Mouse (Mus musculus): ENCODE measurements around the gene Col4a3.

The Col4a3 gene

DNA sequence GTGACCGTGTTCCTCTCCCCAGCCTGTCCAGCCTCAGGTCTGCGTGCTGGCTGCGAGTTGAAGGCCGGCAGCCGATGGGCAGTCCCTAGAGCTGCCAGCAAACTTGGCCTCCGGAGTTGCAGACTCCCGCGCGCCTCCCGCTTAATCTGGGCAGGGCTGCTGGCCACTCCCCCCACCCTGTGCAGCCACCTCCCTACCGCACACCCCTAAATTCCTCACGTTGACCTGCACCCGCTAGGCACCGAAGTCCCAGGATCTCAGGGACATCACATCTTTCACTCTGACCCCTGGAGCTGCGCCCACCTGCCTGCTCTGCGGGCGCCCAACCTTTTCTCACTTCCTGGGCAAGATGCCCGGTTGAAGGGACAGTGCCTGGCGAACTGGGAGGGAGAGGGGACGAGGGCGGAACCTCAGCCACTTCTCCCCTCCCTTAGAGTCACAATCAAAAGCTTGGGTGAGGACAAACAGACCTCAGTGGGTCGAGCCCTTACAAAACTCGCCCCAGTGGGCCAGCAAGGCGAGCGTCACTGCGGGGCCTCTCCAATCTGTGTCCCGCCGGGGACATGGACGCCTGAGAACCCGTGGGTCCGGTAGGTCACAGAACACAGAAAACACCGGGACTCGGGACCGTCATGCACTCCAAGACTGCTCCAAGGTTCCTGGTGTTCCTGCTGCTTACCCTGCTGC, at the start of gene Col4a3, which contains the start of gene Col4a4:
Col4a3 (plus strand) TSS at position 209 of the 687 bp plus-strand sequence.
Col4a4 (minus strand) TSS at position 137 of the 687 bp plus-strand sequence.
- DNase-seq = peak; percentile 70

GRCm38 (mm10) chr1:82537848-82538247, 48.9 kb upstream of the Col4a3 start:
- no peak for DNase-seq

DNA sequence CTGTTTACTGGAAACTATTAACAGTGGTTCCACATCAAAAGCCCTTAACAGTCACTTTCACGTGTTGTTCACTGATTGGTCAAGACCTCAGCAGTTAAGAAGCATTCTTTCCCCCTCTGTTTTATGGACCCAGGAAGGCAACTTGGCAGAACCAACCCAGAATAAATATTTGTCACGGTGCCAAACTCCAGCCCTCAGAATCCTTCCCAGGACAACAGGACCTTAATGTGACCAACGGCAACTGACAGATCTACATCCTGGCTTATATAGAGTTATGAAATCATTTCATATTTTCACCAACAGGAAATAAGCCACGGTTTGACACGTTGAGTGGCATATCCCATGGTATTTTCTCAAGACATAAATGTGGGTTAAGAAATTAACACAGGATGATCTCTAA, 46.7 kb upstream of the Col4a3 start:
- no peak for DNase-seq

GRCm38 (mm10) chr1:82543934-82544333, 42.8 kb upstream of the Col4a3 start:
- no peak for DNase-seq

DNA sequence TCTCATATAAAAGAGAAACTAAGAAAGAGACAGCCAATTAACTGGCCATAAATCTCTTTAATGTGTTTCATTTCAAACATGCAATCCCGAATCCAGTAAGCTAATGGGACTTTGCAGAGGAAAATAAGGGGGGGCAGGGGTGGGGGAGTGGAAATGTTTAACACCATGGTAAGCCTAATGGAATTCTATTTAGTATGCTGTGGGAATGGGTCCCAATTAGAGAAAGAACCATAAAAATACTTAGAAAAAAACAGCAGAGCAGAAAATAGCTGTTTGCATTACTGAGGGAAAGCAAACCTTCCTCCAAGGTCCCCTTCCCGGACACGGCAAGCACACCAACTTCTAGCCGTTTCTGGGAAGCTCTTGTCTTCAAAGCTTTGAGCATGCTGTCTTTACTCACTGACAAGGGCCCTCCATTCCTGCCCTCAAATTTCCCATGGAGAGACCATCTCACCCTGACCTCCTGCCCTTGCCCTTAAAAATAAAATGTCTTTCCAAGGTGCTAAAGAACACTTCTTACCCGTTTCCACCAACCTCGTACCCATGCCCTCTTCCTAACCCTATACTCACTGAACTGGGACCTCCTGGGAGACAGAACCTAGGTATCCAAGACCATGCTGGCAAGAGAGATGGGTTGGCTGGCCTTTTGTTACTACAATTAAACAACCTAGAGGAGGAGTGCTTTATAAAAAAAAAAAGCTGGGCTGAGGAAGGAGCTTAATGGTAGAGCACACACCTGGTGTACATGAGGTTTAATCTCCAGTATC, 42.1 kb upstream of the Col4a3 start:
- no peak for DNase-seq

DNA sequence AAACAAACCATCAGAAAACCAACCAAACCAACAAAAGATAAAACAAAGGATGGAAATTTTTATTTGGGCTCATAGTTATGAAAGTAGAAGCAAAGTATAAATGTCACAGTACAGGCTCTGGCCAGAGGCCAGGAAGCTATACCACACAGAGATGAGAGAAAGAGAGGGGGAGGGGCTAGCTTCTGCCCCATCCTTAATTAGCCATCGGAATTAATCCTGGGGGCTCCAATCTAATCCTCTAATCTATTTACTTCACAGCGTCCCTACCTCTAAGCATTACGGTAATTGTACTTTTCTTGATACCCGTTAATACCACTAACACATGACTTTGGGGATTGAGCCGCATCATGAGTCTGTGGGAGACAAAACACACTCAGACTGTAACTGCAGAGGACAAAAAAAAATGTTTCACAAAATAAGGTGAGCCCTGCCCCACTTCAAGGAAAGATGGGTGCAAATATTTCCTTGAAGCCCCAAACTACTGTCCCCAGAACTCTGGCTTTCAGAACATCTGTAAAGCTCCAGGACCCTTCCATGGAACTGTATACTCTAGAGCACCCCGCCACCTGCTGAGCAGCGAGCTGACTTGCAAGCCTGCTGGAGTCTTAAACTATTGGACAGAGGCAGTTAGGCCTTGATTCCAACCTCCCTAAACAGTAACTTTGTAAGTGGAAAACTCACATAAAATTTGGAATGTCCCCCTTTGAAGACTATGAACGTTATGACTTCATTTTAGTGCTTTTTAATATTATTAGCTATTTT, 41.3 kb upstream of the Col4a3 start:
- no peak for DNase-seq

GRCm38 (mm10) chr1:82554443-82554850, 32.3 kb upstream of the Col4a3 start:
- peak; percentile 26 for DNase-seq

GRCm38 (mm10) chr1:82554889-82555288, 31.8 kb upstream of the Col4a3 start:
- no peak for DNase-seq

DNA sequence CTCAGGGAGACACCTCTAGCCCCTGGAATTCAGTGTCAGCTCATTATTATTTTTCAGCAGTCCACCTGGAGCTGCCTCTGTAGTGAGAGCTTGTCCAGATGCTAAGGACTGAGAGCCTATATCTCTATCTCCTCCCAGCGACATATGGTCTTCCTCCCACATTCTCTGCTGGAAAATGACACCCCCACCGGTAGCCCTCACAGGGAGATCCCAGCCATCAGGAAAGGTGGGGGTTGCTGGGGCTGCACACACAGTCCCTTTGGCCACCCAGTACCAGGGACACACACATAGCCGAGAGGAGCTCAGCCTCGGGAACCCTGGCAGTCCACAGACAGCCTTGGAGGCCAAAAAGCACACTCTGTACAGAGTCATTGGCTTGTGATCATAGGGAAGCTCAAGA, 26.5 kb upstream of the Col4a3 start:
- no peak for DNase-seq

GRCm38 (mm10) chr1:82569405-82569804, 17.3 kb upstream of the Col4a3 start:
- no peak for DNase-seq

GRCm38 (mm10) chr1:82571758-82572157, 15.0 kb upstream of the Col4a3 start:
- peak; percentile 68 for DNase-seq

DNA sequence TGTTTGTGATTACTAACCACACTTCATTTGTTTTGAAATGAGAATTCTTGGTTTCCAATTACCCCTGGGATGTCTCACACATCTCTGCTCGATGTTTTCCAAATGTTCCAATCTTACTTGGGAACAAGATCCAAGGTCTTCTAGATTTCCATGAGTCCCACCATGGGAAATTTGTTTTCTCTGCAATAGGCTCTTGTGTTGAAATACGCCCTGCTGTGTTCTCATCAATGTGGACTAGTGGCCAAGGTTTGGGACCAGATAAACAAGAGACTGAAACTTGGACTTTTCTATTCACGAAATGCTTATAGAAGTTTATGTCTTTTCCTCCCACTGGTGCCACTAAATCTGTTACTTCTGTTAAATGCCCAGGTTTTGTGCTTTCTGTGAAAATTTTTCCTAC, 11.0 kb upstream of the Col4a3 start:
- no peak for DNase-seq

GRCm38 (mm10) chr1:82576182-82576581, 10.5 kb upstream of the Col4a3 start:
- DNase-seq = no peak

GRCm38 (mm10) chr1:82577339-82577738, 9.4 kb upstream of the Col4a3 start:
- DNase-seq = no peak

GRCm38 (mm10) chr1:82577915-82578314, 8.8 kb upstream of the Col4a3 start:
- DNase-seq = peak; percentile 93

- DNase-seq = peak; percentile 38
Observed at GRCm38 (mm10) chr1:82578320-82578719, 8.4 kb upstream of the Col4a3 start.

DNA sequence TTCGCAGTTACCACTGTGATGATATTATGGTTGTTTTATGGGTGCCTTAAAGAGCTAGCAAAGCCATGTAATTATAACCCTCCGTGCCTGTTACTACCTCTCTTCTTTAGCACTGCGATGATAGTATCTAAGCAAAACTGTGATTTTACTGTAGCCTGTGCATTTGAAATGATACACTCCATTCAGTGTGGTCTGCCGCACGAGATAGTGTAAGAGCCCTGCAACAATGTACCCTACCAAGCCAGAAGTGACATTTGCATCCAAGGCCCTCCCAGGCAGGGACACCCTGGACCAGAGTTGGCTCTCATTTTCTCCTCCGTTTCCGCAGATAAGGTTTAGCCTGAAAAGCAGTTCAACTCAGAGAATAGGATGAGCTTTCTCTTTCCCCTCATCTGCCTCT, 740 bp upstream of the Col4a3 start:
- no peak for DNase-seq

- no peak for DNase-seq
Observed at GRCm38 (mm10) chr1:82590266-82590665, 3.5 kb downstream of the Col4a3 start.

DNA sequence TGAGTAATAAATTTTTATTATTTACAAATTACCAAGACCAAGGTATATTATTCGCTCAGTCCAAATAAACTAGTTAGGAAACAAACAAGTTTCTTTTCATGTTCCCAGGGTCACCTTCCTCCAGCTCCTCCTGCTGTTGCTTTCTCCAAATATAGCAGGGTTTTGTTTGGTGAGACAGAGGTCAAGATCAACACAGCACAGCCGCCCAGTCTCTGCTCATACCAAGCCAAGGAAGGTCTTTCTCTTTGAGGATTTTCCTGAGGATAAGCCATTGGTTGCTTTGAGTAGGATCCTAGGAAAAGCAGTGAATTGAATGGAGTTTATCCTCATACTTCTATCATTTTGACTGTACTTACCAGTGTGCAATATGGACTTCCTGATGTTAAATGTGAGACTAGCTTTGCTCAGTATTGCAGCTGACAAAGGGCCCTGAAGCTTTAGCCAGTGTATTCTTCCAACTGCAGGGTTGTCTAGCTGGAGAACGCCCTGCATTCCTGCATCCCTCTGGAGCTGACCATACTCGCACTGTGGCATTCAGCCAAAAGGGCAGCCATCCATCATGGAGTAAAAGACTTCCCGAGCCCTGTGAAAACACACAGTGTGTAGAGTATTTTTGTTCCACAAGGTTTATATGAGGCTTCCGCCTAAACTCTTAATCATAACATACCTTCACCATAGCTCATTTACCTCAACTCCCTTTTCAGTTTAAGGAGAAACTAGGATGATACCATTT, 10.3 kb downstream of the Col4a3 start:
- peak; percentile 71 for DNase-seq

- DNase-seq = peak; percentile 47
Observed at GRCm38 (mm10) chr1:82603198-82603950, 16.7 kb downstream of the Col4a3 start.

- no peak for DNase-seq
Observed at GRCm38 (mm10) chr1:82605347-82605746, 18.6 kb downstream of the Col4a3 start.

DNA sequence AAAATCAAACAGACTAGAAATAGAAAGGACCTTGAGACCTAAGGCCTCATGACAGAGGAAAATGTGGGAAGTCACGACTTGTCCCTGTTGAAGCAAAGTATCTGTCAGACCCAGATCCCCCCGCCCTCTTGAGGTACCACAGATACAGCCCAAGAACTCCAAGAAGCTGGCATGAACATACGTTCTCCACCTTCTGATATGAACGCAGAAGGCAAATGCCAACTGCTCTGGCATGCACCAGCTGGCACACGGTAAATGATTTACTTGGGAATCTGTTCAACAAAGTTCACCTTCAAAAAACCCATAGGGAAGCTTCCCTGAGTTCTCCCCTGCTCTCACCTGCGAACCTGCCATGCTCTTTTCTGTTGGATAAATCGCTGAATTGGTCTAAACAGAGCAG, 19.1 kb downstream of the Col4a3 start:
- DNase-seq = no peak
